Mouse (Mus musculus) embryonic facial prominence, embryonic 10.5 days (tissue): Measurements from ENCODE around the gene Ttc21a. TPM values are rescaled to one million over a fixed set of nuclear protein-coding genes. Genes with fewer than 3 reads are reported as not detected.

Experiments used
- DNase-seq: peaks from one replicate; pipeline ENCODE4 v3.0.0-alpha.2; 2017; ENCODE audit warnings: low spot score
- H3K27ac ChIP-seq: fragments of 300-500 bp; sonication (generic); replicated peaks from 2 replicates; pipeline ENCODE4 v1.5.1; 2016; ENCODE audit warnings: mild to moderate bottlenecking
- H3K27me3 ChIP-seq: fragments of 300-500 bp; sonication (generic); replicated peaks from 2 replicates; pipeline ENCODE4 v1.6.1; 2016; ENCODE audit warnings: low read depth, mild to moderate bottlenecking; ENCODE audit not compliant: poor library complexity, severe bottlenecking
- H3K36me3 ChIP-seq: fragments of 300-500 bp; sonication (generic); replicated peaks from 2 replicates; pipeline ENCODE4 v1.6.1; 2016; ENCODE audit warnings: mild to moderate bottlenecking, moderate library complexity
- H3K4me1 ChIP-seq: fragments of 300-500 bp; sonication (generic); 2 replicates; pipeline ENCODE4 v1.6.1; 2016
- H3K4me3 ChIP-seq: fragments of 300-500 bp; sonication (generic); 2 replicates; pipeline ENCODE4 v1.5.1; 2016; ENCODE audit warnings: mild to moderate bottlenecking, moderate library complexity
- H3K9me3 ChIP-seq: fragments of 300-500 bp; sonication (generic); 2 replicates; pipeline ENCODE4 v1.6.1; 2016; ENCODE audit warnings: mild to moderate bottlenecking
- WGBS: fragments of 180-500 bp; shearing (Covaris S2); methylation state at CpG from one replicate; pipeline ENCODE4 v1.1.7; 2016; 5-methylcytosine and 5-hydroxymethylcytosine counted together
- polyA plus RNA-seq: library from polyadenylated mRNA; unstranded; fragments of >200 nt; fragmentation: Nextera tagmentation; extraction: Ambion mirVana; gene quantifications from 2 replicates; pipeline ENCODE4 v1.2.1, GENCODE M21; 2016

Ttc21a gene
- polyA plus RNA-seq, 1 experiment from 2014 or later, result 0.47 TPM

DNA sequence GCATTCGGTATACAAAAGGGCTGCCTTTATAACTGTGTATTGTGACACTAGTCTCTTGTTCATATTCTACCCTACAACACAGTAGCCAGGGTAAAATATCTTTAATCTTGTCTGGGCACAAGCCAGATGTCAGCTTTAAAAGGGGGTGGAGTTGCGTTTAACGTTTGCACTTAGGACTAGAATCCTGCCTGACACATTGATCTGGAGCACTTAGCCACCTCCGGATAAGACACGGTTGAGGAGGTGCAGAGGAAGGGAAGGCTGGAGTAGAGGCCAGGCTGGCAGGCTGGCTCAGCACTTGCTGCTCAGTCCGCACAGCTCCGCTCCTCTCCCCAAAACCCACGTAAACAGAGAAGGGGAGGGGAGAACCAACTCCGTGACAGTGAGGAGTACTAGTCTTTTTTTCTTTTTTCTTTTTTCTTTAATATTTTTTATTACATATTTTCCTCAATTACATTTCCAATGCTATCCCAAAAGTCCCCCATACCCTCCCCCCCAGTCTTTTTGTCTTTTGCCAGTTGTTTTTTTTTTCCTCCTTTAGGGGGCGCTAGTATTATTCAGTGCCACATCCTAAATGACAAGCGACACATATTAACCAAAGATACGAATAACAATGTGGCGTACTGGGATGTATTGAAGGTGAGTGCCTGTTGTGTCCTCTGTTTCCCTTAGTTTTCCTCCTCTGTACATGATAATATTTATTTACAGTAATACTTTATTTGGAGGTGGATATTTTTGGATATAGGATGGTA lies 24.1 kb upstream of the Ttc21a start:
- Histone ChIP-seq H3K27ac (no peak overlapping the region), H3K4me1 (no peaks in the 10 kb centered on the region), H3K4me3 (no peak overlapping the region), H3K36me3 (peaks cover 100% of the 10 kb centered on the region), H3K9me3 (no peaks in the 10 kb centered on the region), H3K27me3 (no peaks in the 10 kb centered on the region)
- DNase-seq, result no peak
- WGBS, result 79% methylated on average over 13 of the region's 13 CpGs

DNA sequence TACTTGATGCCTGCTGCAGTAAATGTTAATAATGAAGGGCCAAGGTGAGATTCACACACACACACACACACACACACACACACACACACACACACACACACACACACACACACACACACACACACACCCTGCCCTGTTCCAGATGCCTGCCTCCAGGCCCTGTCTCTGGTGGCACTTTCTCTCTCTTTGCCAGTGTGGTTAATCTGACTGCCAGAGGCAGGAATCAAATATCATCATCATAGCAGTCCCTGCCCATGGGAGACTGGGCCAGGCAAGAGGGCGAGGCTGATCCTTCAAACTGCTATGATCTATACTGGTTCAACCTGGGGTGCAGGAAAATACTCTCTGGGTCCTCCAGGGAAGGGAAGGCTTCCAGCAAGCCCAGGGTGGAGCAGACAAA lies 17.5 kb upstream of the Ttc21a start:
- Histone ChIP-seq H3K27me3 (no peaks in the 10 kb centered on the region), H3K4me3 (no peak overlapping the region), H3K27ac (no peak overlapping the region), H3K9me3 (no peaks in the 10 kb centered on the region), H3K4me1 (no peaks in the 10 kb centered on the region), H3K36me3 (peaks cover 96% of the 10 kb centered on the region)
- no peak for DNase-seq
- 72% methylated on average over 1 of the region's 1 CpGs for WGBS

DNA sequence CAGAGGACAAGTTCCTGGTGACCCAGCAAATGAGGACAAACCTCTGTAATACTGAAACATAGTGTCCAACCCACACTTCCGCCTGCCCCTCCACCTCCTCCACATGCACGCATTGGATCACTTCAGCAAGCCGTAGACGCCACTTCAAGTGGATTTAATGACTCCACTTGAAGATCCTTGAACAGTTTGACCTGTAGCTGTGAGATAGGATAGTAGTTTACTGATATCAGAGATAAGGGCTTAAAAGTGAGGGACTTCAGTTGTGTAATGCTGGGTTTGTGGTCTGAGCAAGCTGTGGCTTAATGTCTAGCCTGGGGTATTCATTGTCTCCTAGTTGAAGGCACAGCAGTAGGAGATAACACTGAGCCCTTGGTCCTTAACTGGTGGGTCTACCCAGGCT lies 13.9 kb upstream of the Ttc21a start:
- no peaks in the 10 kb centered on the region for H3K27me3 ChIP-seq
- H3K36me3 ChIP-seq, result peaks cover 96% of the 10 kb centered on the region
- H3K9me3 ChIP-seq, result no peaks in the 10 kb centered on the region
- no peaks in the 10 kb centered on the region for H3K4me1 ChIP-seq
- no peak overlapping the region for H3K27ac ChIP-seq
- no peak for DNase-seq
- WGBS, result 90% methylated on average over 4 of the region's 4 CpGs
- no peak overlapping the region for H3K4me3 ChIP-seq

DNA sequence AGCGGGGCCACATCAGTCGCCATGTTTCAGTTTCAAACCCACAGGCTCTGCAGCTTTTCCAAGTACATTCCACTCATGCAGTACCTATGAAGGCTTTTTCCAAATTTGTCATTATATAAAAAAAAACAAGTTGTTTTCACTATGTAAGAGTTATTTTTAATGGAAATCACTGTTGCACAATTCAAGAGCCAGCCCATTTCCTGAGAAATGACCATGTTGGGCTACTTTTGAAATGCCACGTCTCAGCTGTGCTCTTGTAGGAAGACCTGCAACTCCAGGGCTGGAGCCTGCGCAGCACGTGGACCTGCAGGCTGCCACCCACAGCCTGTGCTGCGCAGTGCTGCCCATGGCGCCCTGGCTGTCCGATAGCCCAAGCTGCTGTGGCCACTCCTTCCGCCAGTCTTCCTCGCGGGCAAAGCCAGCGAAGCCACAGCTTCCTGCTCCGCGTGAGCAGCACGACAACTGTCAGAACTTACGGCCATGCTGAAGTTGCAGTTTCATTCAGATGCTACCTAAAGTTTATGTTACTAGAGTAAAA lies 12.2 kb upstream of the Ttc21a start:
- DNase-seq, result no peak
- 92% methylated on average over 16 of the region's 16 CpGs for WGBS
- Histone ChIP-seq H3K9me3 (no peaks in the 10 kb centered on the region), H3K4me1 (no peaks in the 10 kb centered on the region), H3K27ac (no peak overlapping the region), H3K4me3 (no peak overlapping the region), H3K27me3 (no peaks in the 10 kb centered on the region), H3K36me3 (peaks cover 96% of the 10 kb centered on the region)

DNA sequence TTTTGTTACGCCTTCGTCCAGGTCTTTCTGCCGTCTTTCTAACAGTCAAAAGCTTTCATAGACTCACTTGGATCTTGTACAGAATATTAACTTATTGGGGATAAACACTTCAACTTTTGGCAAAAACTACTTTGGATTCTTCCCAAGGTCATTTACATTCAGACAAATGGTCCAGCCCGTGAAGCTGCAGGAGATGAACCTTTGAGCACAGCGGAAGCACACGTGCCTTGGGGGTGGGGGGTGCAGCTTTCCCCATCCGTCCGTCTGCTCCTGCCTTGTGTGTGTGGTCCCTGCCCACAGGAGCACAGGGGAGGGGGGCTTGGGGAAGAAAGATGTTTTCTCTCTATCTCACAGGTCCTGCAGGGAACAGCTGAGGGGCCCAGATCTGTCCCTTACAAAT lies 11.7 kb upstream of the Ttc21a start:
- 90% methylated on average over 8 of the region's 8 CpGs for WGBS
- Histone ChIP-seq H3K27ac (no peak overlapping the region), H3K36me3 (peaks cover 96% of the 10 kb centered on the region), H3K4me3 (no peak overlapping the region), H3K27me3 (no peaks in the 10 kb centered on the region), H3K4me1 (no peaks in the 10 kb centered on the region), H3K9me3 (no peaks in the 10 kb centered on the region)
- no peak for DNase-seq

DNA sequence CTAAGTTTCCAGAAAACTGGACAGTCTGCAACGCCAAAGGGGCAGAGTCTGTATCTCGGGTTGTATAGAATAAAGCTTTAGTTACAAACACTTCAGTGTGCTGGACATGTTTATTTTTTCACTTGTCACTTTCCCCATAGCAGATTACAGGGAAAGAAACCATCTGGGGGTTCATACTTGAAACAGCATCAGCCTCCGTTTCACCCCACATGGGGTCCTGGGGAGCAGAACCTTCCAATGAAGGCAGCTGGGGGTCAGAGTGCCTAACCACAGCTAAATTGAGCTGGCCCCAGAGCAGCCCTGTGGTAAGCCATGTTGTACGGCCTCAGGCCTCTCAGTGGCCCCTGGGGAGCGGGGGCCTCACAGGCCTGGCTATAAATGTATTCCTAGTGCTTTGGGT lies 10.9 kb upstream of the Ttc21a start:
- 89% methylated on average over 5 of the region's 5 CpGs for WGBS
- Histone ChIP-seq H3K9me3 (no peaks in the 10 kb centered on the region), H3K27me3 (no peaks in the 10 kb centered on the region), H3K36me3 (peaks cover 96% of the 10 kb centered on the region), H3K4me3 (no peak overlapping the region), H3K4me1 (no peaks in the 10 kb centered on the region), H3K27ac (no peak overlapping the region; the same call in 1 of the 2 replicates)
- DNase-seq, result no peak

DNA sequence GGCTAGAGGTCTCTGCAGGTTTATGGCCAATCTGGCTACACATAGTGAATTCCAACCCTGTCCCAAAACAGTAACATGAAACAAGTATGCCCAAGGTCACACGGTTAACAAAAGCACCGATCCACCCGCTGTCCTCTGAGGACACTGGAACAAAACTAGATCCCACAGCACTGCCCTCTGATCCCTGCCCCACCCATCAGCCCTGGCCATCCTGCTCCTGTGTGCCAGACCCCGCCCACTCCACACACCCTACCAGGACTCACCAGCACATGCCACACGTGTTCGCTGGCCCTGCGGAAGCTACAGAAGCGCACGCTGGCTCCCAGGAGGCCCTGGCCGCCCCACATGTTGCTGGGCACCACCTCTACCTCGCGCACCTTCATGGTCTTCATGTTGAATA lies 5.0 kb upstream of the Ttc21a start:
- Histone ChIP-seq H3K9me3 (no peaks in the 10 kb centered on the region), H3K27ac (no peak overlapping the region), H3K4me1 (peaks cover 13% of the 10 kb centered on the region), H3K36me3 (peaks cover 59% of the 10 kb centered on the region), H3K4me3 (no peak overlapping the region), H3K27me3 (no peaks in the 10 kb centered on the region)
- DNase-seq, result no peak
- 89% methylated on average over 12 of the region's 12 CpGs for WGBS

DNA sequence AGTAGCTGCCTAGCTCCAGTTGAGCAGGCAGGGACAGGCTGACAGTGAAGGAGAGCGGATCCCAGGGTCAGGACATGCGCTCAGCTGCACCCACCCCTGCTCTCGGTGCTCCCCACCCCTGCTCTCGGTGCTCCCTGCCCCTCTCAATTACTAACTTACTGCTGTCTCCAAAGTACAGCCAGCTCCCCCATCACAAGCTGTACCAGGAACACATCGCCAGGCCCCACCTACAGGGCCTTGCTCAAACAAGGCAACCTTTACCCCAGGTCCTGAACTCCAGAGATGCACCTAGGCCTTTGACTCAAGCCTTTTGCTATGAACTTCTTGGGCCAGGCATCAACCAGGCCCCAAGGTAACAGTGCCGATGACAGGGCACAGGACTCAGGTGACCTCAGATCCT lies 3.7 kb upstream of the Ttc21a start:
- Histone ChIP-seq H3K9me3 (no peaks in the 10 kb centered on the region), H3K27ac (no peak overlapping the region), H3K27me3 (no peaks in the 10 kb centered on the region), H3K4me3 (no peak overlapping the region), H3K36me3 (peaks cover 46% of the 10 kb centered on the region), H3K4me1 (peaks cover 19% of the 10 kb centered on the region)
- DNase-seq, result no peak
- WGBS, result 91% methylated on average over 6 of the region's 6 CpGs

DNA sequence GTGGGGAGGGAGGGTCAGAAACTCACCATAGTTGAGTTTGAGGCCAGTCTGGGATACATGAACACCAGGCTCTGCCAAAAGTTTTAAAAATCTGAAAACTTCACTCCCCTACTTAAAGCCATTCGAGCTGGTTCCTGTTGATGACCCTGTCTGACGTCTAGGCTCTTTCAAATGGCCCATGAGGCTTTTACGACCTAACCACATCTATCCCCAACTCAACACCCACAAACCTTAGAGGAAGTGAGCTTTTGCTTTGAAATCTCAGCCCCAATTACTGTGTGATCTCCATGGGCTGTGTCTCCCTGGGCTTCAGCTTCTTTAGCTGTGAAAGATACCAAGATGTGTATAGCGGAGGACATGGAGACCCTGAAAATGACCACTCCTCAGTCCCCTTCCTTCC lies 1.1 kb downstream of the Ttc21a start:
- Histone ChIP-seq H3K27ac (no peak overlapping the region), H3K27me3 (no peaks in the 10 kb centered on the region), H3K9me3 (no peaks in the 10 kb centered on the region), H3K4me3 (no peak overlapping the region), H3K4me1 (peaks cover 49% of the 10 kb centered on the region), H3K36me3 (no peaks in the 10 kb centered on the region)
- DNase-seq, result no peak
- WGBS, result 87% methylated on average over 4 of the region's 4 CpGs

DNA sequence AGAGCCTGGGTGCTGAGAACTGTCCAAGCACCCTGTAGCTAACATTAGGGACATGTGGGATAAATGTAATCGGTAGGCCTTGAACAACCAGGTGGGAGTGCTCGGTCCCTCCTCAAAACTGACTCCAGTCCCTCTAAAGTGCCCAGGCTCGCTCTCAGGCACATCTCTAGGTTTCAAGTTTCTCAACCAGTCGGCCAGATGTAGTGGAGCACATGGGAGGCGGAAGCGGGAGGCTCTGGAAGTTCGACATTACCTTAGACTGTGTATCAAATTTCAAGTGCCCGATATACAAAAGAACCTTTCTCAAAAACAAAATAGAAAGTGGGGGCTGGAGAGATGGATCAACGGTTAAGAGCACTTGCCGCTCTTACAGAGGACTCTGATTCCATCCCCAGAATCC lies 2.2 kb downstream of the Ttc21a start:
- peak; percentile 48 for DNase-seq
- peak overlapping the region; percentile 75; the same call in 1 of the 2 replicates for H3K27ac ChIP-seq
- H3K4me1 ChIP-seq, result peaks cover 52% of the 10 kb centered on the region
- H3K36me3 ChIP-seq, result no peaks in the 10 kb centered on the region
- H3K4me3 ChIP-seq, result no peak overlapping the region
- WGBS, result 53% methylated on average over 10 of the region's 10 CpGs
- H3K9me3 ChIP-seq, result no peaks in the 10 kb centered on the region
- no peaks in the 10 kb centered on the region for H3K27me3 ChIP-seq

DNA sequence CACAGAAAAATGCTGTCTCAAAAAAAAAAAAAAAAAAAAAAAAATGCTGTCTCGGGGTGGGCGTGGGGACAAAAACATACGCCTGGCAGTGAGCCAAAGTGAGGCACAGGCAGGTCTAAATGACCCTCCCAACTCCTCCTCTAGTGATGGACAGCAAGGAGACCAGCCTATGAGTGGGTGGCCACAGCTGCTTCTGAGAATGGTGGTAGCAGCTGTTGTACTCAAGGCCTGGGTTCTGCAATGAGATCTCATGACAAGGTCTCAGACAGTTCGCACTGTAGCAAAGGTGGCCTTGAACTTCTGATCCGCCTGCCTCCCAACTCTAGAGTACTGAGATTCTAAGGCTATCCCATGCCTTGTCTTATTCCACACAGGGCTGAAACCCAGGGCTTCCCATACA lies 4.0 kb downstream of the Ttc21a start:
- H3K36me3 ChIP-seq, result no peaks in the 10 kb centered on the region
- DNase-seq, result no peak
- no peaks in the 10 kb centered on the region for H3K9me3 ChIP-seq
- H3K27me3 ChIP-seq, result no peaks in the 10 kb centered on the region
- H3K4me1 ChIP-seq, result peaks cover 49% of the 10 kb centered on the region
- no peak overlapping the region for H3K4me3 ChIP-seq
- 93% methylated on average over 5 of the region's 5 CpGs for WGBS
- no peak overlapping the region for H3K27ac ChIP-seq

DNA sequence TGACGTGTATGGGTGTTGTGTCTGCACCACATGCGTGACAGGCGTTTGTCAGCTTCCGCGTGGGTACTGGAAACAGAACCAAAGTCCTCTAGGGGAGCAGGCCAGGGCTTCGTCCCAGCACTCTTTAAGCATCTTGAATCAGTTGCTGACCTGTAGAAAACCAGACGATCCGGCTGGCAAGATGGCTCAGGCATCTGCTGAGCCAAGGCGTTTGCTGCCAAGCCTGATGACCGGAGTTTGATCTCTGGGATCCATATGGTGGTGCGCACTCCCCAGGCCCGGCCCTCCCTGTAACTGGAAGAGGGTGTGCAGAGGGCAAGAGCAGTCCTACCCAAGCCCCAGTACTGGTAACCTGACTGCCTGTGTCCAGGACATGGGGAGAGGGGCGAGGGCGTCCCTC lies 4.5 kb downstream of the Ttc21a start:
- Histone ChIP-seq H3K9me3 (no peaks in the 10 kb centered on the region), H3K27ac (0 out of 2 replicates have a peak overlapping the region, but pooled peaks have one; percentile 30), H3K4me1 (peaks cover 44% of the 10 kb centered on the region), H3K27me3 (no peaks in the 10 kb centered on the region), H3K4me3 (no peak overlapping the region), H3K36me3 (no peaks in the 10 kb centered on the region)
- no peak for DNase-seq
- WGBS, result 88% methylated on average over 14 of the region's 14 CpGs

DNA sequence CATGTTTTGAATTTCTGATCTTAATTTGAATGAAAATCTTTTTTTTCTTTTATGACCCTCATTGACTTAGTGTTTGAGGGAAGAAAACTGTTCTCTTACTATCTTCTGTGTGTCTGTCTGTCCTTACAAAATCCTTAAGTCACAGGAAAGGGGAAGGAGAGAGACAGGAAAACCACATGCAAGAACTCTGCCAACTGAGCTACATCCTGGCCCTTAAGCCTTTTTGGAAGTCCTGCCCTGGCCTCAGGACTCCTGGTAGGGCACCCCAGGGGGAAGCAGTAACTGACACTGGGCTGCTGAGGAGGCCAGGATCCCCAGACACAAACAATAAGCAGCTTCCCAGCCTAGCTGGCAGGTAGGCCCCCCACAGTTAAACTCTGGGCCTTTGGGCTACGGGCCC lies 5.9 kb downstream of the Ttc21a start:
- Histone ChIP-seq H3K27me3 (no peaks in the 10 kb centered on the region), H3K27ac (no peak overlapping the region), H3K36me3 (no peaks in the 10 kb centered on the region), H3K9me3 (no peaks in the 10 kb centered on the region), H3K4me1 (peaks cover 33% of the 10 kb centered on the region), H3K4me3 (no peak overlapping the region)
- 54% methylated on average over 1 of the region's 1 CpGs for WGBS
- DNase-seq, result no peak
